Mouse (Mus musculus) monocyte, adult 2 months (primary cell): ENCODE results near the gene Paxx.
A peak's percentile ranks its signal among the peaks of the same experiment; 100 is the strongest.

Experiments used
- DNase-seq, 2 experiments: peaks; one replicate each; pipeline ENCODE4 v3.0.0; 2022; ENCODE audit warnings: low spot score in 2 of 2, low read depth in 1 of 2

Paxx gene

GRCm38 (mm10) chr2:25460551-25461309, at the start of gene Paxx:
Gene Paxx (minus strand): TSS chr2:25461094.
- peak; percentile 85 to 87 for DNase-seq

- no peak for DNase-seq
These were observed 49.0 kb upstream of the Paxx start for GRCm38 (mm10) chr2:25509912-25510311.

- DNase-seq: no peak
These were observed 46.1 kb upstream of the Paxx start for GRCm38 (mm10) chr2:25506964-25507363.

GRCm38 (mm10) chr2:25505860-25506259, 45.0 kb upstream of the Paxx start:
- no peak for DNase-seq

- DNase-seq: no peak
These were observed 44.1 kb upstream of the Paxx start for GRCm38 (mm10) chr2:25505000-25505399.

GRCm38 (mm10) chr2:25504538-25504937, 43.6 kb upstream of the Paxx start:
- DNase-seq: no peak

GRCm38 (mm10) chr2:25502726-25503125, 41.8 kb upstream of the Paxx start:
- DNase-seq: no peak

- no peak for DNase-seq
These were observed 40.9 kb upstream of the Paxx start, which contains the start of gene C8g for GRCm38 (mm10) chr2:25501593-25502486. Gene C8g (minus strand): TSS chr2:25501719.

- DNase-seq: peak; percentile 37 to 61
These were observed 39.9 kb upstream of the Paxx start, which contains the start of gene Fbxw5 for GRCm38 (mm10) chr2:25500576-25501405. Gene Fbxw5 (plus strand): TSS chr2:25500750.

GRCm38 (mm10) chr2:25500071-25500575, 39.2 kb upstream of the Paxx start:
- DNase-seq: no peak

- DNase-seq: no peak
These were observed 38.0 kb upstream of the Paxx start for GRCm38 (mm10) chr2:25498622-25499478.

- no peak for DNase-seq
These were observed 37.1 kb upstream of the Paxx start for GRCm38 (mm10) chr2:25497846-25498575.

- no peak for DNase-seq
These were observed 35.6 kb upstream of the Paxx start for GRCm38 (mm10) chr2:25496462-25496861.

GRCm38 (mm10) chr2:25493476-25493961, 32.6 kb upstream of the Paxx start, which contains the start of gene Lcn12:
Gene Lcn12 (minus strand): TSS chr2:25493911.
- no peak for DNase-seq

- DNase-seq: no peak
These were observed 32.1 kb upstream of the Paxx start for GRCm38 (mm10) chr2:25492988-25493387.

- DNase-seq: no peak
These were observed 27.8 kb upstream of the Paxx start for GRCm38 (mm10) chr2:25488671-25489068.

GRCm38 (mm10) chr2:25487965-25488670, 27.2 kb upstream of the Paxx start:
- no peak for DNase-seq

GRCm38 (mm10) chr2:25484901-25485647, 24.2 kb upstream of the Paxx start:
- DNase-seq: no peak
